Mouse (Mus musculus): ENCODE data around the gene Tvp23a. TPM values are rescaled to one million over a fixed set of nuclear protein-coding genes. Genes with fewer than 3 reads are reported as not detected.

Gene Tvp23a
- total and polyA plus RNA-seq, 2 experiments: 0.24 to 0.37 TPM

DNA sequence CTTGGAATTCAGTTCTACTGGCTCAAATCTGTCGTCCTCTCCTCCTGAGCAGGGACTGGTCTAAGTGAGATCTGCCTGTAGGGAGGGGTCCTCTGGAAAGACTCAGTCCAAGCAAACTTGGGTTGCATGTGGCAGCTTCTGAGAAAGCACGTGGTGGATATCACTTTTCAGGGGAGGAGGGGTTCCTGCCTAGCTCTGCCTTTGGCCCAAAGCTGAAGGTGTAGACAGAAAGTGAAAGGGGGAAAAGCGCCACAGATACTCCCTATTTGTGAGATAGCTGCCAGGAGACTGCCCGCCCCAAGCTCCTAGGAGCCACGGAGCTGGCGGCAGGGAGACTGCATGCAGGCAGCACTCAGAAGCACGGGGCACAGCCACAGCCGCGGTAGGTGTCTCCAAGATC lies 42.3 kb upstream of the Tvp23a start:
- Histone ChIP-seq H3K4me3 (ENCODE audit: insufficient read depth, low read depth, low read length) (peak overlapping the region; percentile 49), H3K9ac (ENCODE audit: low read depth, low read length) (peak overlapping the region; percentile 38; the same call in 1 of the 2 replicates), H3K79me2 (ENCODE audit: control insufficient read depth, insufficient read depth, low read length) (no peaks in the 10 kb centered on the region), H3K4me1 (ENCODE audit: control insufficient read depth, insufficient read depth, low read length) (peaks cover 3% of the 10 kb centered on the region; the same call in 1 of the 2 replicates), H3K27ac (replicated peaks; ENCODE audit: insufficient read depth, low read depth, low read length) (no peak overlapping the region), H3K27me3 (ENCODE audit: control insufficient read depth, insufficient read depth, low read length) (no peaks in the 10 kb centered on the region), H3K36me3 (ENCODE audit: control insufficient read depth, insufficient read depth, low read length) (no peaks in the 10 kb centered on the region)
- TF ChIP-seq CTCF (IDR thresholded peaks at IDR 0.05; ENCODE audit: low read depth, low read length): no peak
- TF ChIP-seq POLR2A (IDR thresholded peaks at IDR 0.05; ENCODE audit: extremely low read depth, insufficient read depth, low read length): no peak
- no peak for DNase-seq (ENCODE audit: extremely low read depth, low read depth, low spot score)
- WGBS: 6% methylated on average over 9 of the region's 9 CpGs

GRCm38 (mm10) chr16:10488769-10489481 lies 41.8 kb upstream of the Tvp23a start:
- no peaks in the 10 kb centered on the region for H3K79me2 ChIP-seq (ENCODE audit: control insufficient read depth, insufficient read depth, low read length)
- no peaks in the 10 kb centered on the region for H3K36me3 ChIP-seq (ENCODE audit: control insufficient read depth, insufficient read depth, low read length)
- no peak overlapping the region for H3K4me3 ChIP-seq (ENCODE audit: insufficient read depth, low read depth, low read length)
- DNase-seq (ENCODE audit: extremely low read depth, low read depth, low spot score): no peak
- H3K4me1 ChIP-seq (ENCODE audit: control insufficient read depth, insufficient read depth, low read length): peaks cover 3% of the 10 kb centered on the region; the same call in 1 of the 2 replicates
- WGBS: 86% methylated on average over 7 of the region's 7 CpGs
- H3K9ac ChIP-seq (ENCODE audit: low read depth, low read length): no peak overlapping the region
- TF ChIP-seq POLR2A (IDR thresholded peaks at IDR 0.05; ENCODE audit: extremely low read depth, insufficient read depth, low read length): no peak
- no peak for TF ChIP-seq CTCF (IDR thresholded peaks at IDR 0.05; ENCODE audit: low read depth, low read length)
- H3K27me3 ChIP-seq (ENCODE audit: control insufficient read depth, insufficient read depth, low read length): no peaks in the 10 kb centered on the region
- H3K27ac ChIP-seq (replicated peaks; ENCODE audit: insufficient read depth, low read depth, low read length): no peak overlapping the region

GRCm38 (mm10) chr16:10487895-10488493 lies 40.8 kb upstream of the Tvp23a start:
- H3K4me1 ChIP-seq (ENCODE audit: control insufficient read depth, insufficient read depth, low read length): peaks cover 3% of the 10 kb centered on the region; the same call in 1 of the 2 replicates
- WGBS: 77% methylated on average over 8 of the region's 8 CpGs
- no peaks in the 10 kb centered on the region for H3K79me2 ChIP-seq (ENCODE audit: control insufficient read depth, insufficient read depth, low read length)
- no peak overlapping the region for H3K4me3 ChIP-seq (ENCODE audit: insufficient read depth, low read depth, low read length)
- no peak overlapping the region for H3K9ac ChIP-seq (ENCODE audit: low read depth, low read length)
- H3K27me3 ChIP-seq (ENCODE audit: control insufficient read depth, insufficient read depth, low read length): no peaks in the 10 kb centered on the region
- no peak overlapping the region for H3K27ac ChIP-seq (replicated peaks; ENCODE audit: insufficient read depth, low read depth, low read length)
- no peaks in the 10 kb centered on the region for H3K36me3 ChIP-seq (ENCODE audit: control insufficient read depth, insufficient read depth, low read length)
- DNase-seq (ENCODE audit: extremely low read depth, low read depth, low spot score): no peak
- no peak for TF ChIP-seq CTCF (IDR thresholded peaks at IDR 0.05; ENCODE audit: low read depth, low read length)

- Histone ChIP-seq H3K27ac (replicated peaks; ENCODE audit: insufficient read depth, low read depth, low read length) (no peak overlapping the region), H3K36me3 (ENCODE audit: control insufficient read depth, insufficient read depth, low read length) (no peaks in the 10 kb centered on the region), H3K79me2 (ENCODE audit: control insufficient read depth, insufficient read depth, low read length) (no peaks in the 10 kb centered on the region), H3K4me3 (ENCODE audit: insufficient read depth, low read depth, low read length) (no peak overlapping the region), H3K9ac (ENCODE audit: low read depth, low read length) (no peak overlapping the region), H3K27me3 (ENCODE audit: control insufficient read depth, insufficient read depth, low read length) (no peaks in the 10 kb centered on the region), H3K4me1 (ENCODE audit: control insufficient read depth, insufficient read depth, low read length) (peaks cover 3% of the 10 kb centered on the region; the same call in 1 of the 2 replicates)
- no peak for DNase-seq (ENCODE audit: extremely low read depth, low read depth, low spot score)
- WGBS: 65% methylated on average over 3 of the region's 3 CpGs
- no peak for TF ChIP-seq CTCF (IDR thresholded peaks at IDR 0.05; ENCODE audit: low read depth, low read length)
- no peak for TF ChIP-seq POLR2A (IDR thresholded peaks at IDR 0.05; ENCODE audit: extremely low read depth, insufficient read depth, low read length)
These were observed 39.8 kb upstream of the Tvp23a start for GRCm38 (mm10) chr16:10486993-10487392.

- no peak overlapping the region for H3K4me3 ChIP-seq (ENCODE audit: insufficient read depth, low read depth, low read length)
- DNase-seq (ENCODE audit: extremely low read depth, low read depth, low spot score): peak; percentile 21
- no peaks in the 10 kb centered on the region for H3K4me1 ChIP-seq (ENCODE audit: control insufficient read depth, insufficient read depth, low read length)
- H3K36me3 ChIP-seq (ENCODE audit: control insufficient read depth, insufficient read depth, low read length): no peaks in the 10 kb centered on the region
- no peak overlapping the region for H3K9ac ChIP-seq (ENCODE audit: low read depth, low read length)
- no peak overlapping the region for H3K27ac ChIP-seq (replicated peaks; ENCODE audit: insufficient read depth, low read depth, low read length)
- H3K79me2 ChIP-seq (ENCODE audit: control insufficient read depth, insufficient read depth, low read length): no peaks in the 10 kb centered on the region
- H3K27me3 ChIP-seq (ENCODE audit: control insufficient read depth, insufficient read depth, low read length): no peaks in the 10 kb centered on the region
- WGBS: 70% methylated on average over 4 of the region's 4 CpGs
- TF ChIP-seq CTCF (IDR thresholded peaks at IDR 0.05; ENCODE audit: low read depth, low read length) (no peak), POLR2A (IDR thresholded peaks at IDR 0.05; ENCODE audit: extremely low read depth, insufficient read depth, low read length) (no peak)
These were observed 35.2 kb upstream of the Tvp23a start for GRCm38 (mm10) chr16:10482343-10482742.

DNA sequence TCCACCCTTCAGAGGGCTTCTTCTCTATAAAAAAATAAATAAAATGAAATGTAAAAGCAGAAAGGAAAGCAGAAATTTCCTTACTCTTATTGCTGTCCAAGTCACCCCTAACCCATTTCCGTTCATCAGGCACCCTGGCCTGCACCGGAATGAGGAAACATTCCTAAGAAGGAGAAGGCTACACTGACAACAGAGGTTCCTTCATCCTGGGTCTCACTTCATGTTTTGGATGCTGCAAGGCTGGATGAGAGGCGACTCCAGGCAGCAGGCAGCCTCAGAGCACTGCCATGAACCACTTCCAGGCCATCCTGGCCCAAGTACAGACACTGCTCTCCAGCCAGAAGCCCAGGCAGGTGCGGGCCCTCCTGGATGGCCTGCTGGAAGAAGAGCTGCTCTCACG lies 32.7 kb upstream of the Tvp23a start, which contains the start of gene Ciita:
TSS of gene Ciita (plus strand) at position 203 of the 400 bp plus-strand sequence.
- no peak for DNase-seq (ENCODE audit: extremely low read depth, low read depth, low spot score)
- no peaks in the 10 kb centered on the region for H3K27me3 ChIP-seq (ENCODE audit: control insufficient read depth, insufficient read depth, low read length)
- 74% methylated on average over 5 of the region's 5 CpGs for WGBS
- no peak within 1 kb of the TSS for H3K9ac ChIP-seq (ENCODE audit: low read depth, low read length)
- H3K27ac ChIP-seq (replicated peaks; ENCODE audit: insufficient read depth, low read depth, low read length): no peak within 1 kb of the TSS
- H3K36me3 ChIP-seq (ENCODE audit: control insufficient read depth, insufficient read depth, low read length): no peaks in the 10 kb centered on the region
- no peaks in the 10 kb centered on the region for H3K79me2 ChIP-seq (ENCODE audit: control insufficient read depth, insufficient read depth, low read length)
- peaks cover 4% of the 10 kb centered on the region; the same call in 1 of the 2 replicates for H3K4me1 ChIP-seq (ENCODE audit: control insufficient read depth, insufficient read depth, low read length)
- TF ChIP-seq CTCF (IDR thresholded peaks at IDR 0.05; ENCODE audit: low read depth, low read length) (no peak), POLR2A (IDR thresholded peaks at IDR 0.05; ENCODE audit: extremely low read depth, insufficient read depth, low read length) (no peak)
- H3K4me3 ChIP-seq (ENCODE audit: insufficient read depth, low read depth, low read length): peak within 1 kb of the TSS; percentile 38; the same call in 1 of the 2 replicates
